Mouse (Mus musculus) ES-Bruce4 (cell line): ENCODE measurements around the gene Foxj2. TPM values are rescaled to one million over a fixed set of nuclear protein-coding genes. Genes with fewer than 3 reads are reported as not detected.

Source experiments
- H3K27ac ChIP-seq: 2 replicates; pipeline ENCODE4 v1.5.1; 2012; ENCODE audit warnings: low read length, inconsistent platforms; ENCODE audit not compliant: insufficient read depth
- H3K27me3 ChIP-seq: 2 replicates; pipeline ENCODE4 v1.6.1; 2012; ENCODE audit warnings: mild to moderate bottlenecking, low read length, inconsistent platforms; ENCODE audit not compliant: control insufficient read depth, poor library complexity, insufficient read depth, severe bottlenecking
- H3K36me3 ChIP-seq: 2 replicates; pipeline ENCODE4 v1.6.1; 2012; ENCODE audit warnings: inconsistent platforms, mild to moderate bottlenecking, low read length, moderate library complexity; ENCODE audit not compliant: control insufficient read depth, poor library complexity, insufficient read depth, severe bottlenecking
- H3K4me1 ChIP-seq: one replicate; pipeline ENCODE4 v1.8.1; 2011; ENCODE audit warnings: low read length; ENCODE audit not compliant: control insufficient read depth, insufficient read depth
- H3K4me3 ChIP-seq: 2 replicates; pipeline ENCODE4 v1.5.1; 2011; ENCODE audit warnings: low read depth, mild to moderate bottlenecking, low read length
- H3K9ac ChIP-seq: 2 replicates; pipeline ENCODE4 v1.6.1; 2012; ENCODE audit warnings: low read depth, mild to moderate bottlenecking, inconsistent platforms; ENCODE audit not compliant: poor library complexity, severe bottlenecking
- H3K9me3 ChIP-seq: replicated peaks from 2 replicates; pipeline ENCODE4 v1.6.1; 2012; ENCODE audit warnings: mild to moderate bottlenecking, low read length, inconsistent platforms; ENCODE audit not compliant: control insufficient read depth, poor library complexity, insufficient read depth, severe bottlenecking
- CTCF ChIP-seq: IDR thresholded peaks from one replicate; pipeline ENCODE4 v1.8.1; 2011; ENCODE audit warnings: low read depth, low read length
- EP300 ChIP-seq: IDR thresholded peaks from 2 replicates; pipeline ENCODE4 v1.6.1; 2011; ENCODE audit warnings: low read depth, low read length; ENCODE audit not compliant: insufficient read depth
- POLR2A ChIP-seq: IDR thresholded peaks from one replicate; pipeline ENCODE4 v1.8.1; 2011; ENCODE audit warnings: low read length; ENCODE audit not compliant: insufficient read depth
- polyA plus RNA-seq: library from polyadenylated mRNA; stranded (reverse); fragments of >200 nt; gene quantifications from 2 replicates; pipeline ENCODE4 v1.2.4, GENCODE M21; 2011; ENCODE audit warnings: low read depth; ENCODE audit not compliant: missing spikeins, insufficient read depth, insufficient read length

Foxj2 gene
- polyA plus RNA-seq, 1 experiment: 10.9 TPM

DNA sequence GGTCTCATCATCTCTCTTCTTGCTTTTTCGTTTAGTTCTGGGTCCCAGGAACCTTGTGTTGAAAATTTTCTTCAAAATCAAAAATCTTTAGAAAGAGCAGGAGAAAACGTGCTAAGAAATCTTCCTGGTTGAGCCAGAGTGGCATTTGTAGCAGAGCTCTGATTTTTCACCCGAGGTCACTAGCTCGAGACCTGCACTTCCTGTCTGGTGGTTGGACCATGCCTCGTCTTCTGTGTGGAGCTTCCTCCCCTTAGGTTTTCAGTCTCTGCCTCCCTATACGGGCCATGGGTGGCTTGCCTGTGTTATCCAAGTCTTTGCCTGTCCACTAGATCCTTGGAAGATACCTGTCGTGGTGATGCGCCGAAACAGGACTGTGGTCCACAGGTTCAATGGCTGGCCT lies 2.1 kb downstream of the Foxj2 start:
- TF ChIP-seq CTCF (no peak), EP300 (no peak), POLR2A (no peak)
- Histone ChIP-seq H3K4me3 (no peak overlapping the region), H3K9ac (no peak overlapping the region), H3K36me3 (no peaks in the 10 kb centered on the region), H3K4me1 (no peaks in the 10 kb centered on the region), H3K27ac (no peak overlapping the region), H3K9me3 (no peaks in the 10 kb centered on the region), H3K27me3 (0 out of 2 replicates have a peak, but pooled peaks cover 1% of the 10 kb centered on the region)

GRCm38 (mm10) chr6:122824086-122824485 lies 4.4 kb downstream of the Foxj2 start:
- no peaks in the 10 kb centered on the region for H3K4me1 ChIP-seq
- H3K27me3 ChIP-seq: 0 out of 2 replicates have a peak, but pooled peaks cover 1% of the 10 kb centered on the region
- no peak for TF ChIP-seq EP300
- no peak for TF ChIP-seq POLR2A
- no peak for TF ChIP-seq CTCF
- H3K27ac ChIP-seq: no peak overlapping the region
- H3K9ac ChIP-seq: no peak overlapping the region
- H3K36me3 ChIP-seq: no peaks in the 10 kb centered on the region
- no peaks in the 10 kb centered on the region for H3K9me3 ChIP-seq
- no peak overlapping the region for H3K4me3 ChIP-seq

DNA sequence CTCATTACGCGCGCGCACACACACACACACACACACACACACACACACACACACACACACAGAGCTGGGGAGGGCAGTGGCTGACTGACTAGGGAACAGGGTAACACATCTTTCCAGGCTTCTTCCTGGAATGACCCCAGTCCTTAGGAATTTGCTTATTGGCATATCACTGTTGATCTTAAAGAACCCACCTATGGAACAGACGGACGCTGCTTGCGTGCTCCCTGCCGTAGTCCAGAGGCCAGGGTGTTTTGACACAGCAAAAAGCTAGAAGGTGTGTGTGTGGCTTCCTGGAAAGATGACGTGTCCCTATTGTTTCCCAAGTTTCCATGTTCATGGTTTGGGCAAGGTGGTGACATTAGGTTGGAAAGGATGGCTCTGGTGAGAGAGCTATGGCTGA lies 5.5 kb downstream of the Foxj2 start:
- Histone ChIP-seq H3K9ac (no peak overlapping the region), H3K9me3 (no peaks in the 10 kb centered on the region), H3K4me3 (no peak overlapping the region), H3K4me1 (no peaks in the 10 kb centered on the region), H3K36me3 (no peaks in the 10 kb centered on the region), H3K27me3 (no peaks in the 10 kb centered on the region), H3K27ac (no peak overlapping the region)
- TF ChIP-seq POLR2A: no peak
- no peak for TF ChIP-seq EP300
- no peak for TF ChIP-seq CTCF

DNA sequence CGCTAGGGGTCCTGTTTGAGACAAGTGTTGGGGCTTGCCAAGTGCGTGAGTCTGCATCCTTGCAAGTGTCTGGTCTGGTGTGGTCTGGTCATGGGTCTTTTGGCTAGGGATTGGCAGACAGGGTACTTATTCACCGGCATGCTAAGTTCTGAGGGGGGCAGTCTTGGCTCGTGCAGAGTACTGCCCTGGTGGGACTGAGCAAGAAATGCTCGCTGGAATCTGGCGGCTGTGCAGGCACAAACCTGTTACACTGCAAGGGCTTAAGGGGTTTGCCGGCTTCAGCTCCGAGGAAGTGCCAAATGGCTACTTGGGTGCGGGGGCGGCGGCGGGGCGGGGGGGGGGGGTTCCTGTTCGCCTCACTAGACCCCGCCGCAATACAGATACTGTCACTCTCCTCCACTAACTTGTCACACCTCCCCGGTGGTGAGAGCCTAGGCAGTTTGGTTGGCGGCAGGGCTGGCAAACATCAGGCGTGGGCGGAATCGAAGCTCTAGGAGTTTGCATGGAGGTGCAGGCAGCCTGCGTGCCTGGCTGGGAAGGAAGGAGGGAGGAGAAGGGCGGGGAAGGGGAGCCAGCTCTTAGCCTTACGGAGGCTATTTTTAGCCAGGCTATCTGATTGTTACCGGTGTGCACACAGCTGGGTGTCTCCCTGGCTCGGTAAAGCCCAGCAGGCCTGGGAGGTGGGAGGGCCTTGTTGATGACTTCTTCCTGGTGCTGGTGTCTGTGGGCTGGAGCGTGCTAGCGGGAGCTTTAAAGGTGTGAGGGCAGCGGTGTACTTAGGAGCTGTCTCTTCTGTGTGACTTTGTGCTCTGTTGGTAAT lies 6.4 kb downstream of the Foxj2 start:
- H3K4me1 ChIP-seq: no peaks in the 10 kb centered on the region
- peak overlapping the region; percentile 42 for H3K4me3 ChIP-seq
- H3K36me3 ChIP-seq: no peaks in the 10 kb centered on the region
- peak overlapping the region; percentile 17; the same call in 1 of the 2 replicates for H3K9ac ChIP-seq
- no peak overlapping the region for H3K27ac ChIP-seq
- TF ChIP-seq POLR2A (no peak), CTCF (no peak), EP300 (peak; percentile 65; the same call in 1 of the 2 replicates)
- H3K27me3 ChIP-seq: no peaks in the 10 kb centered on the region
- H3K9me3 ChIP-seq: no peaks in the 10 kb centered on the region

DNA sequence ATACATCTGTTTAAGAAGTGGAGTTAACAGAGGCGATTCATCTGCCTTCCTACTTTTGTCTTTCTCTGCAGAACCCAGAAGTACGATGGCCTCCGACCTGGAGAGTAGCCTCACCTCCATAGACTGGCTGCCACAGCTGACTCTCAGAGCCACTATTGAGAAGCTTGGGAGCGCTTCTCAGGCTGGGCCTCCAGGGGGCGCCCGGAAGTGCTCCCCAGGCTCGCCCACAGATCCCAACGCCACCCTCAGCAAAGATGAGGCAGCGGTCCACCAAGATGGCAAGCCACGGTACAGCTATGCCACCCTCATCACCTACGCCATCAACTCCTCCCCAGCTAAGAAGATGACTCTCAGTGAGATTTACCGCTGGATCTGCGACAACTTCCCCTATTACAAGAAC lies 8.4 kb downstream of the Foxj2 start:
- H3K27me3 ChIP-seq: no peaks in the 10 kb centered on the region
- no peak overlapping the region for H3K4me3 ChIP-seq
- no peaks in the 10 kb centered on the region for H3K4me1 ChIP-seq
- no peak overlapping the region for H3K9ac ChIP-seq
- no peak for TF ChIP-seq POLR2A
- no peak for TF ChIP-seq EP300
- peak; percentile 64 for TF ChIP-seq CTCF
- no peaks in the 10 kb centered on the region for H3K36me3 ChIP-seq
- no peaks in the 10 kb centered on the region for H3K9me3 ChIP-seq
- no peak overlapping the region for H3K27ac ChIP-seq

DNA sequence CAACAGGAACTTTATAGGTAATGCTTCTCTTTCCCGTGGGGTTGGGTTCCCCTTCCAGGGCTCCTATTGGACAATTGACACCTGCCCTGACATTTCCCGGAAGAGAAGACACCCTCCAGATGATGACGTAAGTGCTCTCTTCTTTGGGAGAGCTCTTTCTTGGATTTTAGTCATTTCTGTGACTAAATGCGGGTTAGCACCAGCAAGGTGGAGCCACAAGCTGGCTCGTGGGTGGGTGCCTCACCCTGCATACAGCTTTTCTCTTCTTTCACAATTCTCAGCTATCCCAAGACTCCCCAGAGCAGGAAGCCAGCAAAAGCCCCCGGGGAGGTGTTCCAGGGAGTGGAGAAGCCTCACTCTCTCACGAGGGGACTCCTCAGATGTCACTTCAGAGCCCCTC lies 13.2 kb downstream of the Foxj2 start:
- Histone ChIP-seq H3K4me1 (no peaks in the 10 kb centered on the region), H3K9ac (no peak overlapping the region), H3K9me3 (no peaks in the 10 kb centered on the region), H3K36me3 (no peaks in the 10 kb centered on the region), H3K27ac (no peak overlapping the region), H3K4me3 (no peak overlapping the region), H3K27me3 (no peaks in the 10 kb centered on the region)
- TF ChIP-seq POLR2A (no peak), CTCF (no peak), EP300 (no peak)
